Mouse (Mus musculus): ENCODE results near the gene Gm37240. TPM values are rescaled to one million over a fixed set of nuclear protein-coding genes. Genes with fewer than 3 reads are reported as not detected.

The Gm37240 gene
- polyA plus RNA-seq, 1 experiment from 2014 or later = 15.1 TPM

GRCm38 (mm10) chr3:84827617-84828016, 1059.7 kb downstream of the Gm37240 start:
- Histone ChIP-seq H3K27ac (ENCODE audit: low read depth, low read length) (no peak overlapping the region), H3K27me3 (ENCODE audit: control insufficient read depth, insufficient read depth, low read length) (no peaks in the 10 kb centered on the region), H3K4me1 (ENCODE audit: control insufficient read depth, insufficient read depth, low read length) (no peaks in the 10 kb centered on the region), H3K4me2 (replicated peaks; ENCODE audit: low read depth, low read length) (no peak overlapping the region), H3K9ac (ENCODE audit: low read depth, low read length) (no peak overlapping the region), H3K36me3 (ENCODE audit: control insufficient read depth, insufficient read depth, low read length) (no peaks in the 10 kb centered on the region), H3K4me3 (ENCODE audit: low read length) (no peak overlapping the region), H3K9me3 (ENCODE audit: control insufficient read depth, low read length) (no peaks in the 10 kb centered on the region)
- ATAC-seq (ENCODE audit: low FRiP score, low TSS enrichment) = no peak
- 84% methylated on average over 4 of the region's 4 CpGs for WGBS

DNA sequence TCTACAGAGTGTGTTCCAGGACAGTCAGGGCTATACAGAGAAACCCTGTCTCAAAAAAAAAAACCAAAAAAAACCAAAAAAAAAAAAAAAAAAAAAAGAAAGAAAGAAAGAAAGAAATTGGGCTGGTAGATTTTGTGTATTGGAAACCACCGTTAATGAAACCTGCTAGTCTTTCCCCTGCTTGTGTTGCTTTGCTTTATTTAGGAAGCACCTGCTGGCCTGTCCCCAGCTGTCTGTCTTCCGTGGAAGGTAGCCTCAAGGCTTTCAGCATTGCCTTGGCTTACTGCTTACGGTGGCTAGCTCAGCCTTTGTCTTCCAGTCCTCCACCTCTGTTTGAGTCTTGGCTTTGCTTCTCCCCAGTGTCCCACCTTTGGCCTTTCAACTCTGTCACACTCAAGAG, 1060.4 kb downstream of the Gm37240 start:
- Histone ChIP-seq H3K4me2 (replicated peaks; ENCODE audit: low read depth, low read length) (no peak overlapping the region), H3K36me3 (ENCODE audit: control insufficient read depth, insufficient read depth, low read length) (no peaks in the 10 kb centered on the region), H3K4me3 (ENCODE audit: low read length) (no peak overlapping the region), H3K4me1 (ENCODE audit: control insufficient read depth, insufficient read depth, low read length) (no peaks in the 10 kb centered on the region), H3K9ac (ENCODE audit: low read depth, low read length) (no peak overlapping the region), H3K27ac (ENCODE audit: low read depth, low read length) (no peak overlapping the region), H3K27me3 (ENCODE audit: control insufficient read depth, insufficient read depth, low read length) (no peaks in the 10 kb centered on the region), H3K9me3 (ENCODE audit: control insufficient read depth, low read length) (no peaks in the 10 kb centered on the region)
- ATAC-seq (ENCODE audit: low FRiP score, low TSS enrichment) = no peak
- WGBS = 80% methylated on average over 3 of the region's 3 CpGs

GRCm38 (mm10) chr3:84826405-84826804, 1060.9 kb downstream of the Gm37240 start:
- H3K9ac ChIP-seq (ENCODE audit: low read depth, low read length) = no peak overlapping the region
- no peaks in the 10 kb centered on the region for H3K36me3 ChIP-seq (ENCODE audit: control insufficient read depth, insufficient read depth, low read length)
- H3K27ac ChIP-seq (ENCODE audit: low read depth, low read length) = no peak overlapping the region
- no peaks in the 10 kb centered on the region for H3K27me3 ChIP-seq (ENCODE audit: control insufficient read depth, insufficient read depth, low read length)
- no peak for ATAC-seq (ENCODE audit: low FRiP score, low TSS enrichment)
- H3K4me3 ChIP-seq (ENCODE audit: low read length) = no peak overlapping the region
- no peak overlapping the region for H3K4me2 ChIP-seq (replicated peaks; ENCODE audit: low read depth, low read length)
- WGBS = 78% methylated on average over 3 of the region's 3 CpGs
- H3K4me1 ChIP-seq (ENCODE audit: control insufficient read depth, insufficient read depth, low read length) = no peaks in the 10 kb centered on the region
- no peaks in the 10 kb centered on the region for H3K9me3 ChIP-seq (ENCODE audit: control insufficient read depth, low read length)

DNA sequence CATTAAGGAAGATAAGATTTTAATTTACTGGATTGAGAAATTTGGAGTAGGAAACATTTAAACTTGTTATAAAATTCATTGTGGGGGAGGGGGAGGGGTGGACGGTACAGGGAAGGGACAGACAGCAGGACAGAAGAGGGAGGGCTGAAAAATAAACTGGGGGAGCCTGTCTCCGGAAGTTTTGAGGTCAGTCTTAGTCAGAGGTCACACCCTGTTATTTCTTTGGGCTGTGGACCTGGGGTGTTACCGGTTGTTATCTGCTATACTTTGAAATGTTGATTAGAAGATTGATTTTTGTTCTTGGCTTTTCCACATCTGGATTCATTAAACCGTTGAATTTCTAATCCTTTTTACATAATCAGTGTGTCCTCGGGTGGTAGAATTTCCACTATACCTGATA, 1061.3 kb downstream of the Gm37240 start:
- Histone ChIP-seq H3K36me3 (ENCODE audit: control insufficient read depth, insufficient read depth, low read length) (no peaks in the 10 kb centered on the region), H3K9ac (ENCODE audit: low read depth, low read length) (no peak overlapping the region), H3K4me3 (ENCODE audit: low read length) (no peak overlapping the region), H3K9me3 (ENCODE audit: control insufficient read depth, low read length) (no peaks in the 10 kb centered on the region), H3K4me2 (replicated peaks; ENCODE audit: low read depth, low read length) (no peak overlapping the region), H3K27me3 (ENCODE audit: control insufficient read depth, insufficient read depth, low read length) (no peaks in the 10 kb centered on the region), H3K4me1 (ENCODE audit: control insufficient read depth, insufficient read depth, low read length) (no peaks in the 10 kb centered on the region), H3K27ac (ENCODE audit: low read depth, low read length) (no peak overlapping the region)
- 32% methylated on average over 5 of the region's 5 CpGs for WGBS
- ATAC-seq (ENCODE audit: low FRiP score, low TSS enrichment) = no peak

GRCm38 (mm10) chr3:84820654-84821201, 1066.6 kb downstream of the Gm37240 start:
- no peaks in the 10 kb centered on the region for H3K27me3 ChIP-seq (ENCODE audit: control insufficient read depth, insufficient read depth, low read length)
- WGBS = 80% methylated on average over 2 of the region's 2 CpGs
- peaks cover 6% of the 10 kb centered on the region; the same call in 1 of the 2 replicates for H3K4me1 ChIP-seq (ENCODE audit: control insufficient read depth, insufficient read depth, low read length)
- no peaks in the 10 kb centered on the region for H3K36me3 ChIP-seq (ENCODE audit: control insufficient read depth, insufficient read depth, low read length)
- no peak overlapping the region for H3K9ac ChIP-seq (ENCODE audit: low read depth, low read length)
- ATAC-seq (ENCODE audit: low FRiP score, low TSS enrichment) = no peak
- H3K9me3 ChIP-seq (ENCODE audit: control insufficient read depth, low read length) = no peaks in the 10 kb centered on the region
- H3K4me2 ChIP-seq (replicated peaks; ENCODE audit: low read depth, low read length) = no peak overlapping the region
- H3K4me3 ChIP-seq (ENCODE audit: low read length) = no peak overlapping the region
- H3K27ac ChIP-seq (ENCODE audit: low read depth, low read length) = no peak overlapping the region

DNA sequence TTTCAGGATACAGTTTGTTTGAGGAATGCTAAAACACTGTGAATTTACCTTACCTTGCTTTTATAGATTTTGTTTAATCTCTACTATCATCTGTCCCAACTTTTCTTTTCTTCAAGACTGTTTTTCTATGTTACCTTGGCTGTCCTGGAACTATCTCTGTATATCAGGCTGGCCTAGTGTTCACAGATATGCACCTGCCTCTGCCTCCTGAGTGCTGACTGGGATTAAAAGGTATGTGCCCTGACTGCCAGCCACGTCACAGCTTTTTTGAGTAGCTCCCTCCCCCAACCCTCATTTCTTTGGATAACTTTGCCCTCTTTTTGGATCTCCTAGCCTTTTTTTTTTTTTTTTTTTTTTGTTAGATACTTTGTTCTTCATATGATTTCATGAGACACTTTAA, 1070.4 kb downstream of the Gm37240 start:
- Histone ChIP-seq H3K4me3 (ENCODE audit: low read length) (no peak overlapping the region), H3K27ac (ENCODE audit: low read depth, low read length) (no peak overlapping the region), H3K4me1 (ENCODE audit: control insufficient read depth, insufficient read depth, low read length) (peaks cover 9% of the 10 kb centered on the region), H3K9ac (ENCODE audit: low read depth, low read length) (no peak overlapping the region), H3K27me3 (ENCODE audit: control insufficient read depth, insufficient read depth, low read length) (no peaks in the 10 kb centered on the region), H3K36me3 (ENCODE audit: control insufficient read depth, insufficient read depth, low read length) (no peaks in the 10 kb centered on the region), H3K4me2 (replicated peaks; ENCODE audit: low read depth, low read length) (no peak overlapping the region), H3K9me3 (ENCODE audit: control insufficient read depth, low read length) (no peaks in the 10 kb centered on the region)
- ATAC-seq (ENCODE audit: low FRiP score, low TSS enrichment) = no peak
- 69% methylated on average over 1 of the region's 1 CpGs for WGBS

DNA sequence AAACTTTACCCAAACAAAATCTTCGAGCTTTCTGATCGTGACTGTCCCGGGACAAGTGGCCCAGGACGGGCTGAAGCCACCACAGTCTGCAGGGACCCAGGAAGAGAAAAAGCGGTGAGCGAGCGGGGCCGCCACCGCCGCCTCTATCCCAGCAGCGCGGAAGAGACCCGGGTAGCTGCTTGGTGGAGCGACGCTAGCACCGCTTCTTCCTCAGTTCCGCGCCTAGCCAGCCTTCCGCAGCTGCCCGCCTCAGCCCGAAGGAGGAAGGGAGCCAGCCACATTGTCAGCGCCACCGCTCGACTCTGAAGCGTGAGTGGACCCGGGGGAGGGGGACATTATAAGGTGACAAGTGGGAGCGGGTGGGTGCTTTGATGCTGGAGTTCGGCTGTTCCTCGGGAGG, 1071.9 kb downstream of the Gm37240 start:
- H3K9ac ChIP-seq (ENCODE audit: low read depth, low read length) = peak overlapping the region; percentile 85
- H3K4me3 ChIP-seq (ENCODE audit: low read length) = peak overlapping the region; percentile 99
- peaks cover 9% of the 10 kb centered on the region for H3K4me1 ChIP-seq (ENCODE audit: control insufficient read depth, insufficient read depth, low read length)
- H3K4me2 ChIP-seq (replicated peaks; ENCODE audit: low read depth, low read length) = peak overlapping the region; percentile 99
- peak overlapping the region; percentile 95; the same call in 1 of the 2 replicates for H3K27ac ChIP-seq (ENCODE audit: low read depth, low read length)
- no peaks in the 10 kb centered on the region for H3K9me3 ChIP-seq (ENCODE audit: control insufficient read depth, low read length)
- ATAC-seq (ENCODE audit: low FRiP score, low TSS enrichment) = peak; percentile 25; the same call in 1 of the 2 replicates
- H3K36me3 ChIP-seq (ENCODE audit: control insufficient read depth, insufficient read depth, low read length) = no peaks in the 10 kb centered on the region
- under 1% methylated on average over 29 of the region's 29 CpGs for WGBS
- H3K27me3 ChIP-seq (ENCODE audit: control insufficient read depth, insufficient read depth, low read length) = no peaks in the 10 kb centered on the region

- no peaks in the 10 kb centered on the region for H3K27me3 ChIP-seq (ENCODE audit: control insufficient read depth, insufficient read depth, low read length)
- H3K27ac ChIP-seq (ENCODE audit: low read depth, low read length) = peak within 1 kb of the TSS; percentile 95
- no peaks in the 10 kb centered on the region for H3K9me3 ChIP-seq (ENCODE audit: control insufficient read depth, low read length)
- WGBS = 0% methylated on average over 25 of the region's 76 CpGs
- H3K4me2 ChIP-seq (replicated peaks; ENCODE audit: low read depth, low read length) = peak within 1 kb of the TSS; percentile 99
- H3K9ac ChIP-seq (ENCODE audit: low read depth, low read length) = peak within 1 kb of the TSS; percentile 85
- H3K36me3 ChIP-seq (ENCODE audit: control insufficient read depth, insufficient read depth, low read length) = no peaks in the 10 kb centered on the region
- peak; percentile 56 for ATAC-seq (ENCODE audit: low FRiP score, low TSS enrichment)
- H3K4me3 ChIP-seq (ENCODE audit: low read length) = peak within 1 kb of the TSS; percentile 99
- peaks cover 9% of the 10 kb centered on the region for H3K4me1 ChIP-seq (ENCODE audit: control insufficient read depth, insufficient read depth, low read length)
Measured at GRCm38 (mm10) chr3:84814762-84815381, 1072.4 kb downstream of the Gm37240 start, which contains the start of gene Fbxw7. Gene Fbxw7 (plus strand): TSS chr3:84815268.

DNA sequence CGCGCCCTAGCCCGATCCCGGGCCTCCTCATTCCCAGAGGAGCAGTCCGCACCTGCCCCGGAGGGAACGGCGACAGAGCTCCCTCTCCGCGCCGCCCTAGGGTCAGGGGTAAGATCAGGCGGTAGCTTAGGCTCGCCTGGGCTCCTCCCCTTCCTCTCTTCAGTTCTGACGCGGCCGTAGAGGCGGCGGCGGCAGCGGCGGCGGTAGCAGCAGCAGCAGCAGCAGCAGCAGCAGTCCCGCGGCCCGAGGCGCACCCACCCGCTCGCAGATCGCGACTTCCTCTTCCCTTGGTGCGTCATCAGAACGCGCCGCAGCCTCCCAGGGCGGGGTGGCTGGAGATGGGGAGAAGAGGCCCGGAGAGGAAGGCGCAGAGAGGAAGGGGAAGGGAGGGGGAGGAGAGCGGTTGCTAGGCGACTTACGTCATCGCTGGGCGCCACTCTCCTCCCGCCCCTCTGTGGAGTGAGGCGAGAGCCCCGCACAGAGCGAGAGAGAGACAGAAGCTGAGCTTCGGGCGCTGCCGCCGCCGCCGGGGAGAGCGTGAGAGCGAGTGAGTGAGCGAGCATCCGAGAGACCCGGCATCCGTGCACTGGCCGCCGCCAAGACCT, 1073.1 kb downstream of the Gm37240 start:
- peak; percentile 99 for ATAC-seq (ENCODE audit: low FRiP score, low TSS enrichment)
- H3K27me3 ChIP-seq (ENCODE audit: control insufficient read depth, insufficient read depth, low read length) = no peaks in the 10 kb centered on the region
- peaks cover 9% of the 10 kb centered on the region for H3K4me1 ChIP-seq (ENCODE audit: control insufficient read depth, insufficient read depth, low read length)

More for the DNA sequence above, 1073.1 kb downstream of the Gm37240 start:
- peak overlapping the region; percentile 99 for H3K4me2 ChIP-seq (replicated peaks; ENCODE audit: low read depth, low read length)
- H3K36me3 ChIP-seq (ENCODE audit: control insufficient read depth, insufficient read depth, low read length) = no peaks in the 10 kb centered on the region
- WGBS = 0% methylated on average over 49 of the region's 60 CpGs
- H3K9me3 ChIP-seq (ENCODE audit: control insufficient read depth, low read length) = no peaks in the 10 kb centered on the region
- H3K4me3 ChIP-seq (ENCODE audit: low read length) = peak overlapping the region; percentile 99
- H3K9ac ChIP-seq (ENCODE audit: low read depth, low read length) = peak overlapping the region; percentile 85
- H3K27ac ChIP-seq (ENCODE audit: low read depth, low read length) = peak overlapping the region; percentile 95
